In the genomic region with DNA sequence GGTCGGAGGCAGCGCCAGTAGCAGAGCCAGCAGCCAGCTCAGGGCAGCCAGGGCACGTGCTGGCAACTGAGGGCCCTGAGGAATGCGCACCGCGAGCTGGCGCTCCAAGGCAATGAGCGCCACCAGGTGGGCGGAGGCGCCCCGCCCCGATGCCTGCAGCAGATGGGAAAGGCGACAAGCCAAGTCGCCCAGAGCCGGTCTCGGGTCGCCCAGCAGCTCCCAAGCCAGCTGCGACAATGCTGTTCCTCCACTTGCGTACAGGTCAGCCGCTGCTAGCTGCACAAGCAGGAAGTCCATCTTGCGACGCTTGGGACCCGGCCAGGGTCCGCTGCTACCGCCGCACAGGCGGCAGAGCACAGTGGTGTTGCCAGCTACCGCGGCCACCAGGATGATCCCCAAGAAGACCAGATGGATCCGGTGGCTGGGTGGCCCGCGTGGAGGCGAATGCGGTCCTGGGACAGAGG, we compare ENCODE assay signal across 8 mouse cellular contexts. TPM values are rescaled to one million over a fixed set of nuclear protein-coding genes. Genes with fewer than 3 reads are reported as not detected.
DNase-seq lines count a peak whose midpoint lies in the region; ATAC-seq and TF ChIP-seq lines count a peak whose summit lies in the region.

No protein-coding gene starts in this region.

- no peaks in the 10 kb centered on the region for H3K9me3 ChIP-seq in embryonic facial prominence, embryonic 14.5 days (ENCODE audit: control insufficient read depth, low read length)
- no peaks in the 10 kb centered on the region for H3K9me3 ChIP-seq in limb, embryonic 13.5 days
- H3K9me3 ChIP-seq in midbrain, embryonic 14.5 days (ENCODE audit: control insufficient read depth, low read length), result no peaks in the 10 kb centered on the region

- H3K4me2 ChIP-seq in embryonic facial prominence, embryonic 14.5 days (ENCODE audit: low read depth, low read length), result peak overlapping the region; percentile 90
- peak overlapping the region; percentile 97 for H3K4me2 ChIP-seq in limb, embryonic 13.5 days (replicated peaks)
- H3K4me2 ChIP-seq in midbrain, embryonic 14.5 days (ENCODE audit: low read length), result peak overlapping the region; percentile 100

- H3K36me3 ChIP-seq in testis, adult 2 months (ENCODE audit: control insufficient read depth, insufficient read depth, low read length), result no peaks in the 10 kb centered on the region
- H3K36me3 ChIP-seq in embryonic facial prominence, embryonic 14.5 days (ENCODE audit: control insufficient read depth, insufficient read depth, low read length), result no peaks in the 10 kb centered on the region
- H3K36me3 ChIP-seq in limb, embryonic 13.5 days, result no peaks in the 10 kb centered on the region
- H3K36me3 ChIP-seq in midbrain, embryonic 14.5 days (ENCODE audit: control insufficient read depth, insufficient read depth, low read length), result no peaks in the 10 kb centered on the region
- H3K36me3 ChIP-seq in small intestine, adult 2 months (ENCODE audit: control insufficient read depth, insufficient read depth, low read length), result no peaks in the 10 kb centered on the region

- TF ChIP-seq POLR2A in testis, adult 2 months (IDR thresholded peaks at IDR 0.05; ENCODE audit: control insufficient read depth, low read depth, low read length), result peak; percentile 20; the same call in 1 of the 2 replicates
- no peak for TF ChIP-seq POLR2A in small intestine, adult 2 months (IDR thresholded peaks at IDR 0.05; ENCODE audit: low read depth, low read length)

- peak overlapping the region; percentile 69 for H3K4me3 ChIP-seq in testis, adult 2 months (ENCODE audit: control insufficient read depth, low read depth, low read length)
- H3K4me3 ChIP-seq in embryonic facial prominence, embryonic 14.5 days (ENCODE audit: low read depth, low read length), result peak overlapping the region; percentile 48
- H3K4me3 ChIP-seq in limb, embryonic 13.5 days, result peak overlapping the region; percentile 56
- peak overlapping the region; percentile 57 for H3K4me3 ChIP-seq in midbrain, embryonic 14.5 days (replicated peaks; ENCODE audit: low read depth, low read length)
- H3K4me3 ChIP-seq in small intestine, adult 2 months (ENCODE audit: low read depth, low read length), result peak overlapping the region; percentile 57

- H3K9ac ChIP-seq in embryonic facial prominence, embryonic 14.5 days (ENCODE audit: low read depth, low read length), result peak overlapping the region; percentile 53; the same call in 1 of the 2 replicates
- peak overlapping the region; percentile 57 for H3K9ac ChIP-seq in limb, embryonic 13.5 days
- H3K9ac ChIP-seq in midbrain, embryonic 14.5 days (replicated peaks; ENCODE audit: low read length), result peak overlapping the region; percentile 60

- H3K4me1 ChIP-seq in testis, adult 2 months (ENCODE audit: control insufficient read depth, insufficient read depth, low read length), result peaks cover 12% of the 10 kb centered on the region
- H3K4me1 ChIP-seq in embryonic facial prominence, embryonic 14.5 days (ENCODE audit: control insufficient read depth, insufficient read depth, low read length), result peaks cover 11% of the 10 kb centered on the region; the same call in 1 of the 2 replicates
- H3K4me1 ChIP-seq in limb, embryonic 13.5 days, result peaks cover 16% of the 10 kb centered on the region
- peaks cover 10% of the 10 kb centered on the region; the same call in 1 of the 2 replicates for H3K4me1 ChIP-seq in midbrain, embryonic 14.5 days (ENCODE audit: control insufficient read depth, insufficient read depth, low read length)
- peaks cover 6% of the 10 kb centered on the region for H3K4me1 ChIP-seq in small intestine, adult 2 months (ENCODE audit: control insufficient read depth, insufficient read depth, insufficient read length, low read length)

- WGBS in embryonic facial prominence, embryonic 14.5 days, result 2% methylated on average over 22 of the region's 34 CpGs
- under 1% methylated on average over 34 of the region's 34 CpGs for WGBS in limb, embryonic 13.5 days
- under 1% methylated on average over 34 of the region's 34 CpGs for WGBS in midbrain, embryonic 14.5 days
- WGBS in small intestine, adult 2 months, result under 1% methylated on average over 34 of the region's 34 CpGs

- DNase-seq in testis, postnatal 14 days (ENCODE audit: low spot score), result no peak
- DNase-seq in embryonic facial prominence, embryonic 14.5 days (ENCODE audit: low spot score), result peak; percentile 77
- peak; percentile 21 for DNase-seq in heart, adult 8-10 months (ENCODE audit: low spot score)
- peak; percentile 73 to 83 for DNase-seq in kidney, adult 8-10 months
- DNase-seq in midbrain, embryonic 14.5 days, result peak; percentile 87

- H3K27me3 ChIP-seq in testis, adult 2 months (ENCODE audit: control insufficient read depth, insufficient read depth, low read length), result no peaks in the 10 kb centered on the region; the same call in 1 of the 2 replicates
- H3K27me3 ChIP-seq in embryonic facial prominence, embryonic 14.5 days (replicated peaks; ENCODE audit: control insufficient read depth, insufficient read depth, low read length), result peaks cover 50% of the 10 kb centered on the region
- H3K27me3 ChIP-seq in limb, embryonic 13.5 days, result peaks cover 60% of the 10 kb centered on the region
- H3K27me3 ChIP-seq in midbrain, embryonic 14.5 days (ENCODE audit: control insufficient read depth, insufficient read depth, low read length), result peaks cover 37% of the 10 kb centered on the region
- peaks cover 20% of the 10 kb centered on the region for H3K27me3 ChIP-seq in small intestine, adult 2 months (ENCODE audit: control insufficient read depth, insufficient read depth, low read length)

- no peak for TF ChIP-seq CTCF in testis, adult 2 months (IDR thresholded peaks at IDR 0.05; ENCODE audit: control insufficient read depth, insufficient read depth, insufficient replicate concordance, low read depth, low read length)
- peak; percentile 40; the same call in 1 of the 2 replicates for TF ChIP-seq CTCF in small intestine, adult 2 months (IDR thresholded peaks at IDR 0.05; ENCODE audit: extremely low read depth, insufficient read length, insufficient replicate concordance, low read depth, low read length)

- no peak overlapping the region for H3K27ac ChIP-seq in testis, adult 2 months (ENCODE audit: control insufficient read depth, insufficient read depth, low read depth, low read length)
- H3K27ac ChIP-seq in embryonic facial prominence, embryonic 14.5 days (replicated peaks; ENCODE audit: low read depth, low read length), result no peak overlapping the region
- no peak overlapping the region for H3K27ac ChIP-seq in limb, embryonic 13.5 days
- no peak overlapping the region for H3K27ac ChIP-seq in midbrain, embryonic 14.5 days (replicated peaks; ENCODE audit: low read depth, low read length)
- no peak overlapping the region for H3K27ac ChIP-seq in small intestine, adult 2 months (ENCODE audit: insufficient read depth, low read depth, low read length)

- ATAC-seq in embryonic facial prominence, embryonic 14.5 days (ENCODE audit: low read depth), result peak; percentile 93
- peak; percentile 83 for ATAC-seq in limb, embryonic 13.5 days (ENCODE audit: low FRiP score, low read depth)
- ATAC-seq in midbrain, embryonic 14.5 days (ENCODE audit: low FRiP score, low TSS enrichment), result peak; percentile 92

RNA-seq across cellular contexts. Expression of gene Gpr150, which starts 0.5 kb away (rescaled TPM):
- polyA plus RNA-seq in testis, adult 2 months (2012; rRNA removed), result not detected in 2 replicates
- 0.31 and 0.46 TPM in 2 replicates for polyA plus RNA-seq in embryonic facial prominence, embryonic 14.5 days (2014; fragmentation: Nextera tagmentation; extraction: Ambion mirVana)
- not detected for total RNA-seq in heart, adult 8-10 months (2022)
- polyA plus RNA-seq in limb, embryonic 13.5 days (2015; fragmentation: Nextera tagmentation; extraction: Ambion mirVana), result 0.09 TPM in 1 of 2 replicates, not detected in the other
- polyA plus RNA-seq in midbrain, embryonic 14.5 days (2014; fragmentation: Nextera tagmentation; extraction: Ambion mirVana), result 1.2 and 2.2 TPM in 2 replicates
- polyA plus RNA-seq in small intestine, adult 2 months (2012; rRNA removed), result 0.05 TPM in 1 of 2 replicates, not detected in the other

RNA-seq across cellular contexts. Expression of gene Rfesd, which starts 37.8 kb away (rescaled TPM):
- 10.1 and 14.3 TPM in 2 replicates for polyA plus RNA-seq in testis, adult 2 months (2012; rRNA removed)
- 16.6 and 19.3 TPM in 2 replicates for polyA plus RNA-seq in embryonic facial prominence, embryonic 14.5 days (2014; fragmentation: Nextera tagmentation; extraction: Ambion mirVana)
- 10 to 100 TPM; 12.0 to 18.5 (median 15.0) TPM for total RNA-seq in heart, adult 8-10 months (2022)
- 18.9 and 21.1 TPM in 2 replicates for polyA plus RNA-seq in limb, embryonic 13.5 days (2015; fragmentation: Nextera tagmentation; extraction: Ambion mirVana)
- 19.6 and 24.1 TPM in 2 replicates for polyA plus RNA-seq in midbrain, embryonic 14.5 days (2014; fragmentation: Nextera tagmentation; extraction: Ambion mirVana)
- polyA plus RNA-seq in small intestine, adult 2 months (2012; rRNA removed), result 1.5 and 2.0 TPM in 2 replicates

RNA-seq across cellular contexts. Expression of gene Arsk, which starts 42.2 kb away (rescaled TPM):
- polyA plus RNA-seq in testis, adult 2 months (2012; rRNA removed), result 3.3 and 5.1 TPM in 2 replicates
- polyA plus RNA-seq in embryonic facial prominence, embryonic 14.5 days (2014; fragmentation: Nextera tagmentation; extraction: Ambion mirVana), result 10.5 and 11.4 TPM in 2 replicates
- total RNA-seq in heart, adult 8-10 months (2022), result 1 to 10 TPM; 4.3 to 5.7 (median 5.0) TPM
- polyA plus RNA-seq in limb, embryonic 13.5 days (2015; fragmentation: Nextera tagmentation; extraction: Ambion mirVana), result 8.6 and 10.3 TPM in 2 replicates
- polyA plus RNA-seq in midbrain, embryonic 14.5 days (2014; fragmentation: Nextera tagmentation; extraction: Ambion mirVana), result 4.6 and 4.8 TPM in 2 replicates
- polyA plus RNA-seq in small intestine, adult 2 months (2012; rRNA removed), result 0.93 and 1.2 TPM in 2 replicates

RNA-seq across cellular contexts. Expression of gene Ttc37, which starts 42.2 kb away (rescaled TPM):
- polyA plus RNA-seq in testis, adult 2 months (2012; rRNA removed), result 2.4 and 3.4 TPM in 2 replicates
- 19.6 and 20.9 TPM in 2 replicates for polyA plus RNA-seq in embryonic facial prominence, embryonic 14.5 days (2014; fragmentation: Nextera tagmentation; extraction: Ambion mirVana)
- 10 to 100 TPM in 3 of 4 experiments, 1 to 10 TPM in 1; 8.8 to 11.0 (median 10.2) TPM for total RNA-seq in heart, adult 8-10 months (2022)
- 15.9 and 17.5 TPM in 2 replicates for polyA plus RNA-seq in limb, embryonic 13.5 days (2015; fragmentation: Nextera tagmentation; extraction: Ambion mirVana)
- polyA plus RNA-seq in midbrain, embryonic 14.5 days (2014; fragmentation: Nextera tagmentation; extraction: Ambion mirVana), result 12.3 and 16.1 TPM in 2 replicates
- 2.8 and 4.5 TPM in 2 replicates for polyA plus RNA-seq in small intestine, adult 2 months (2012; rRNA removed)
